Mouse (Mus musculus): ENCODE data around the gene Psmb2.
A peak's percentile ranks its signal among the peaks of the same experiment; 100 is the strongest.

Psmb2 gene

DNA sequence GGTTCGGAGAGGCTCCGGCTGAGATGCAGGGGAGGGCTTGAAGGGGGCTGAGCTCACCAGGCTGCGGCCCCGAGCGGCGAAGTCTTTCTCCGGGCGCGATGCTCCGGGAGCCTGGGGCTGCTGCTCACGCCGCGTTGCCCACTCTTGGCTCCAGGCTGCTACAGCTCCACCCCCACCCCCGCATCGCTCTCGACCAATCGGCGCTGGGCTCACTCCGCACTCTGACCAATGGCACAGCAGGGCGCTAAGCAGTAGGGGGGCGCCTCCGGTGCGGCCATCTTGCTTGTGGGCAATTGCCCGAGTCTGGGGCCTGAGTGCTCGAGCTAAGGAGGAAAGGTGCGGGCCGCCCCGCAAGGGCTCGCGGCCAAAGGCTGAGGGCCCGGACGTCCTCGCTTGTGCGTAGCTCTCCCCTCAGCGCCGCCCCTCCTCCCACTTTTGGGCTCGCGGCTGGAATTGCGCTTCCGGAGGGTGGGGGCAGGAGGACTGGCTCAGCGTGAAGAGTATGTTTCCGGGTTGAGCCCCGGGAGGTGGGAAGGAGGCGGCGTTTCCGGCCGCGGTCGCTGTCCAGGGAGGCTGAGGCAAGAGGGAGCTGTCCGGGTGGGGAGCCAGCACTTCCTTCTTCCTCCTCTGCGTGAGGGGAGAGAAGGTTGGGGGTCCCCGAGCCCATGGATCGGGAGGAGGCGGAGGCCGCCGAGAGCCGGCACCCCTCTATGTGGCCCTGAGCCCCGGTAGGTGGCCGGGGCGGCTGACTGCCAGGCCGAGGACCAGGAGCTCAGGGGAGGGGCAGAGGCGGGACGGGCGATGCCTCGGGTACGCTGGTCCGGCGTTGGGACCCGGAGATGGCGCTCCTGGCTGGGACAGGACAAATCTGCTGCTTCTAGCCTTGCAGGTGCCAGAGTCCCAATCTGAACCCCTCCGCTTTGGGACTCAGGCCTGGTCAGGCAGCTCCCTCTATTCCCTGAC is 76.1 kb downstream of the Psmb2 start, which contains the start of the genes Ncdn and AU040320:
TSS of gene Ncdn (minus strand) at position 171 of the 963 bp plus-strand sequence.
TSS of gene AU040320 (plus strand) at position 277 of the 963 bp plus-strand sequence.
- peak; percentile 99 for DNase-seq

DNA sequence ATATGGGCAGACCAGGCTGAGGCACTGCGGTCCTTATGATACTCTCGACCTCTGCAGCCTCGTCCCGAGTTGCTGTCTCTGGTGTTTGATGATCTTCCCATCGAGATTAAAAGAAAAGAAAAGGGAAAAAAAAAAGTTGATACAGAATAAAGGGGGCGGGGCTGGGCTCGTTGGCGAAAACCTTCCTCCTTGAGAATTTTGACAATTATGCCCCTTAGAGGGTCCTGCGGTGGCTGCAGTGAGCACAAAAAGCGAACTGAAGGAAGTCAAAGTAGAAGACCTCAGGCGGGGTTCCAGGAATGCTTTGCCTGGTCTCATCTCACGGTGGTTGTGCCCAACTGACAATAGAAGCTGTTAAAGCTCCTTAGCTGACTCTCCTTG is 76.8 kb downstream of the Psmb2 start:
- no peak for DNase-seq

DNA sequence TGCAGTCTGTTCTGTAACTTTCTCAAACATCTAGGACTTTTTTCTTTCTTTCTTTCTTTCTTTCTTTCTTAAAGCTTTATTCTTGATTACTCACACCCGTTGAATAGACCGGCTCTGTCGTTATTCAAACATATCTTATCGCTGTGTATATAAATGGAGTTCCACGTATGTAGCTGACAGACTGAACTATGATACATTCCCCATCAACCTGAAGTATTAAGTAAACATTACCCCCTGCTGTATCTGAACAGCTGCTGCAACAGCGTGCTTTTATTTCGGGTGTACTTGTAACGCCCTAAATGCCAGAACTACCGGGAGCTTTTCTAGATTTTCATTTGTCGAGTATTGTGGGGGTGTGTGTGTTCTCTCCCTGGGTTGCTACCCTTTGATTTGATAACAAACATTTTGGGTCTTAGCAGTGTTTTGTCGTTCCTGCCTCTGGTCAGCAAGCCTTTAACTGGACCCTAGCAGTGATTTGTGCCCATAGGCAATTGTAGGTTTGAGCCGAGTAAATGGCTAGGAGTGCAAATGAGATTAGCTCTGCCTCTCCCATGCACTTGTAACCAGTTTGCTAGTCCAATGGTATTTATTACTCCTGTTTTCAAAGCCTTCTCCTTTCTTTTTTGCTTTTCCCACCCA is 77.4 kb downstream of the Psmb2 start:
- no peak for DNase-seq

DNA sequence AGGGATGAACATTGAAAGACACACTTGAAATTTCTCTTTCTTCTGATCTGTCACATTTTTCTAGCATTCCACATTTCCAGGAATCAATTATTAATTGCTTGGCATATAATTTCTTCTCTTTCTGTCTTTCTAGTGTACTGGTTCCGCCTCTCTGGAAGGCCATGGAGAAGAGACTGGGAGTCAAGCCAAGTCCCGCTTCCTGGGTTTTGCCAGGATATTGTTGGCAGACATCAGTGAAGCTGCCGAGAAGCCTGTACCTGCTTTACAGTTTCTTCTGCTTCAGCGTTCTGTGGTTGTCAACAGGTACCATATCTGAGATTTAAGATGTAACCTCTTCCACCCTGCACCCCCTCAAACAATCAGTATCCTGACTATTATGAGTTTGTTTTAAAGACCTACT is 79.3 kb downstream of the Psmb2 start:
- peak; percentile 86 for DNase-seq

DNA sequence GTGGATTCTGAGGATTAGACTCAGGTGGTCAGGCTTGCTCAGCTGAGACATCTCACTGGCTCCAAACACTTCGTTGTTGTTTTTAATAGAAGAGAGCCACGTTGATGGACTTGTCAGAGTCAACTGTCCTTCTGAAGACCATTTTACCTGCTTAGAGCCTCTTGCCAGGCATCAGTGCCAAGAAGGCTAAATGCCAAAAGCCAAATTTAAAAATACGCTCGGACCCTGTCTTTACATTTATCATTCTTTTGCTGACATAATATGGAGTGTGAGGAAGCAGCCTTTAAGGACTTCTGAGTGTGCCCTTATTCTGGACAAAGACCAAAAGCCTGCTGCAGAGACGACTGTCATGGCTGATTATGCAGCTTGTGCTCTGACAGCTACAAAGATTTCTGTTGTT is 80.9 kb downstream of the Psmb2 start:
- no peak for DNase-seq

Measured in cerebellum, adult 8-10 months (tissue).